Mouse (Mus musculus) hindlimb bud, embryonic 11.5 days (tissue): ENCODE results near the gene Bloc1s3.

Experiments used
- DNase-seq: peaks from one replicate; pipeline ENCODE4 v3.0.0-alpha.2; 2012; ENCODE audit warnings: low read depth, low spot score; ENCODE audit errors: extremely low spot score

Bloc1s3 gene

DNA sequence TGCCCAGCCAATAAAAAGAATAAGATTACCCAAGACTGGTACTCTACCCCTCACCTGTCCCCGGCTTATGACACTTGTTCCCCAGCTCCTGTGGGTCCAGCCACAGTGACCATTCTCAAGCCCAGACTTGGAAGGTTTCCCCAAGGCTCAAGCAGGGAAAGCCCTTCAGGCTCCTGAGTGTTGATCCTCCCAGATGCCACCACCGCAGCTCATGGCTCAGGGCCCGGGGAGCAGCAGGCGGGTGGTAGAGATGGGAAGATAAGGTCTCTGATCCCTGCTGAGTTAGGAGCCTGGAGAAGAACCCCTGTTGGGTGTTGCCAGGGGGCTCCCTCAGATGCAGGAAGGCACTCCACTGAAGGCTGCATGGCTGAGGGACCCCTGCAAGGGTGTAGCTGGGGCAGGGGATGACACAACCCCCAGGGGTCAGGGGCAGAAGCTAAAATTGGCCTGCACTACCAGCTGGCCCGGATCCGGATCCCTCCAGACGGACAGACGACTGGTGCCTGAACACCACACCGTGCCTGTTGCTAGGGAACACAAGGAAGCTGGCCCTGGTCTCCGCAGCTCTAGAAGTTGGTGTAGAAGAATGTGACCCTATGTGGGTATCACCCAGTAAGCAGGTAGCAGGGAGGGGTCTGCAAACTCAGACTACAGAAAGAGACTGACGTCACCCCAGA is 52.2 kb downstream of the Bloc1s3 start:
- DNase-seq, result no peak

DNA sequence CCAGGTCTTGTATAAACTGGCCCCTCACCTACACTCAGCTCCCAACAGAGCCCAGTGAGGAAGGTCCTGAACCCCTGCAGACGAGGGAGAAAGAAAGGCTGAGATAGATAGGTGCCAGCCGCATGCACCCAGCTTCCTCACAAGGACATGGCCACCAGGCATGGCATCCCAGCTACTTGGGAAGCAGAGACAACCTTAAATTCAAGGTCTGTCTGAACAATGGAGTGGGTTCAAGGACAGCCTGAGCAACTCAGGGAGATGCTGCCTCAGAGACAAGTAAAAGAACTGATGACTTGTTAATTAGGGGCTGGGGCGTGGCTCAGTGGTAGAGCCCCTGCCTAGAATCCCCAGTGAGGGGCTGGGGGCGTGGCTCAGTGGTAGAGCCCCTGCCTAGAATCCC is 53.0 kb downstream of the Bloc1s3 start:
- no peak for DNase-seq
